Mouse (Mus musculus): ENCODE measurements at regions not wholly inside any gene's neighbourhood (a gene's known extent, or its start where the extent isn't known, plus 50 kb on each side); places are given as distances from the start of the nearest gene placed in this dataset.

GRCm38 (mm10) chr1:41065130-41065529 is 259.7 kb downstream of the Tmem182 start:
- DNase-seq (ENCODE audit: low spot score in 2 of 2), result no peak

GRCm38 (mm10) chr1:41104869-41105268 is 299.5 kb downstream of the Tmem182 start:
- DNase-seq (ENCODE audit: low spot score in 2 of 2), result no peak

GRCm38 (mm10) chr1:41121636-41122175 is 316.3 kb downstream of the Tmem182 start:
- DNase-seq (ENCODE audit: low spot score in 2 of 2), result no peak

- DNase-seq (ENCODE audit: low spot score in 2 of 2), result no peak
Observed at GRCm38 (mm10) chr1:41131410-41131809, 326.0 kb downstream of the Tmem182 start.

- DNase-seq (ENCODE audit: low spot score in 2 of 2), result no peak
Observed at GRCm38 (mm10) chr1:41133143-41133542, 327.7 kb downstream of the Tmem182 start.

- no peak for DNase-seq (ENCODE audit: low spot score in 2 of 2)
Observed at GRCm38 (mm10) chr1:41133946-41134345, 328.5 kb downstream of the Tmem182 start.

GRCm38 (mm10) chr1:41139725-41140124 is 334.3 kb downstream of the Tmem182 start:
- DNase-seq (ENCODE audit: low spot score in 2 of 2), result no peak

GRCm38 (mm10) chr1:41140542-41140941 is 335.1 kb downstream of the Tmem182 start:
- no peak for DNase-seq (ENCODE audit: low spot score in 2 of 2)

- DNase-seq (ENCODE audit: low spot score in 2 of 2), result no peak
Observed at GRCm38 (mm10) chr1:41141992-41142391, 336.6 kb downstream of the Tmem182 start.

GRCm38 (mm10) chr1:41152516-41152915 is 347.1 kb downstream of the Tmem182 start:
- DNase-seq (ENCODE audit: low spot score in 2 of 2), result no peak

- no peak for DNase-seq (ENCODE audit: low spot score in 2 of 2)
Observed at GRCm38 (mm10) chr1:41153174-41153999, 348.0 kb downstream of the Tmem182 start.

- no peak for DNase-seq (ENCODE audit: low spot score in 2 of 2)
Observed at GRCm38 (mm10) chr1:41154198-41154597, 348.8 kb downstream of the Tmem182 start.

- no peak for DNase-seq (ENCODE audit: low spot score in 2 of 2)
Observed at GRCm38 (mm10) chr1:41156946-41157345, 351.5 kb downstream of the Tmem182 start.

- peak in 1 of 2 experiments; percentile 47 for DNase-seq (ENCODE audit: low spot score in 2 of 2)
Observed at GRCm38 (mm10) chr1:41157651-41158513, 352.5 kb downstream of the Tmem182 start.

- no peak for DNase-seq (ENCODE audit: low spot score in 2 of 2)
Observed at GRCm38 (mm10) chr1:41165878-41166786, 360.7 kb downstream of the Tmem182 start.

GRCm38 (mm10) chr1:41166787-41167420 is 361.5 kb downstream of the Tmem182 start:
- DNase-seq (ENCODE audit: low spot score in 2 of 2), result no peak

- no peak for DNase-seq (ENCODE audit: low spot score in 2 of 2)
Observed at GRCm38 (mm10) chr1:41186991-41187390, 381.6 kb downstream of the Tmem182 start.

GRCm38 (mm10) chr1:41212876-41213275 is 407.5 kb downstream of the Tmem182 start:
- DNase-seq (ENCODE audit: low spot score in 2 of 2), result no peak

- DNase-seq (ENCODE audit: low spot score in 2 of 2), result no peak
Observed at GRCm38 (mm10) chr1:41225851-41226250, 420.4 kb downstream of the Tmem182 start.

- DNase-seq (ENCODE audit: low spot score in 2 of 2), result no peak
Observed at GRCm38 (mm10) chr1:41235335-41235734, 429.9 kb downstream of the Tmem182 start.

GRCm38 (mm10) chr1:41243000-41243399 is 437.6 kb downstream of the Tmem182 start:
- DNase-seq (ENCODE audit: low spot score in 2 of 2), result no peak

All from cerebellum, postnatal 4 days (tissue).